Mouse (Mus musculus): ENCODE data around the gene Gm10642.

- TF ChIP-seq CTCF (IDR thresholded peaks at IDR 0.05; ENCODE audit: extremely low read depth, insufficient read depth, insufficient read length, insufficient replicate concordance) (no peak), POLR2A (IDR thresholded peaks at IDR 0.05; ENCODE audit: low read depth, low read length) (no peak)
These were observed 24.4 kb upstream of the Gm10642 start for GRCm38 (mm10) chr9:70631665-70632064.
